Mouse (Mus musculus): Measurements from ENCODE around the gene Bcl10.
"Not testable (repeated sequence)": the region's sequence is repeated elsewhere in the genome, so short reads cannot be mapped to it uniquely, and the experiment has no call there.

Gene Bcl10

DNA sequence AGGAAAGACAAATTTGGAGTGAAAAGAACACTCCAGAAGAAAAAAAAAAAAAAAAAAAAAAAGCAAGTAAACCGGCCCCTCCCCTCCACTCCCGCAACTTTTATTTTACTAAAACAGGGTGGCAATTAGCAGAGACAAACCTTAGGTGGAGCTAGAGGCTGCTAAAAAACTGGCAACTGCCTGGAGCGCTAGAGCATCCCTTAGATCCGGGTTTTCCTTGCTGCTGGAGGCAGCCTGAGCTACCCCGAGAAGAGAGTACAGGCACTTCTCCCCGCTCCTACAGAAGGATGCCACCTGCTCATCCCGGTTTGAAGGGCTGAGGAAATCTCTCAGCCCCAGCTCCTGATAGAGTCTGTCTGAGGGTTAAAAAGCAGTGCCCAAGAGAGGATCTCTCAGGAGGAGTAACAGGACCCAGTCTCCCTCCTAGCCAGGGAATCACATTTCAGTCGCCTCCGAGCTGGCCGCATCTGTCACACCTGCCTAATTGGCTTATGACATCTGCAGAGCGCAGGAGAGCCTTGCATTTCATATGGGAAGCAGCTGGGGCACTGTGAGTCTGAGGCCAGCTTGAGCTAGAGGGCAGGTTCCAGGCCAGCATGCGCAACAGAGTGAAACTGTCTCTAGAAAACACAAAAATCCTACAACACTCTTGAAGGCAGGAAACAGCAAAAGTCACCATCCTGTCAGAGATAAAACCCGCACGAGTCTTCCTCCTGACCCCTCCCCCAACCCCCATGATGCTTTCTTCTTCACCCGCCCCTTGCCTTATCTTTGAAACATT, 27.6 kb downstream of the Bcl10 start:
- DNase-seq (ENCODE audit: low spot score in 2 of 2) = peak in 1 of 2 experiments; percentile 27

- no peak for DNase-seq (ENCODE audit: low spot score in 2 of 2)
Measured at GRCm38 (mm10) chr3:145950815-145951130, 28.2 kb downstream of the Bcl10 start.

DNA sequence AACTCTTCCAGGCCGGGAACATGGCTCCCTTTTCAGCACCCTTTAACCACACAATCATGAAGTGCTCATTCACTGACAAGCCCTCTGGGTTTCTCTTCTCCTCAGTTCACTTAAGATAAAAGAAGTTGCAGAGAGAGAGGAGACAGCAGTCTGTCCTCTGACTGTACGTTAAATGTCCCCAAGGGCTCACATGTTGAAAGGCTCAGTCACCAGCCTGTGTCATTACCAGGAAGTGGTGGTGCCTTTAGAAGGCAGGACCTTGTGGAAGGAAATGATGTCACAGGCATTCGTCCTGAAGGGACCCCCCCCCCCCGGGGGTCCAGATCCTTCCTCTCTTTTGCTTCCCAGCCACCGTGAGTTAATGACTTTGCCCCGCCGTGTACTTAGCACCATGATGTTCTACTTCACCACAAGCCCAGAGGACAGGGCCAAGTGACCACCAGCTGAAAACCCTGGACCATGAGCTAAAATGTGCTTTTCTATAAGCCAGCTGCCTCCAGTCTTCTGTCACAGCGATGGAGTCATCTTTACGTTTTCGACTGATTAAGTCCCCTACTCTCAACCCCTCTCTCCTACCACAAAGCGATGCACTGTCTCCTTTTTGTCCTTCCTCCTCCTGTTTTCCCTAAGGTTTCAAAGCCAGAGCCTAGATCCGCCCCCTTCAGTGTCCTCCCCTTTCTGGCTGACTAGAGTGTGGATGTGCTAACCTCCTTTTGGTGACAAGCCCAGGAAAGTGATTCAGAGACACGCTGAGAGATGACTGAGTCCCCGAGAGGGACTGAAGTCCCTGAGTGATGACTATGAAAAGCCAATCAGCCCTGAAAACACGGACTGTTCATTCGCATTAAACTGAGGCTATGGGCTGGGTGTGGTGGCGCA, 28.9 kb downstream of the Bcl10 start:
- no peak for DNase-seq (ENCODE audit: low spot score in 2 of 2)

GRCm38 (mm10) chr3:145952945-145953344, 30.3 kb downstream of the Bcl10 start:
- no peak for DNase-seq (ENCODE audit: low spot score in 2 of 2)

GRCm38 (mm10) chr3:145953411-145953810, 30.8 kb downstream of the Bcl10 start:
- no peak for DNase-seq (ENCODE audit: low spot score in 2 of 2)

DNA sequence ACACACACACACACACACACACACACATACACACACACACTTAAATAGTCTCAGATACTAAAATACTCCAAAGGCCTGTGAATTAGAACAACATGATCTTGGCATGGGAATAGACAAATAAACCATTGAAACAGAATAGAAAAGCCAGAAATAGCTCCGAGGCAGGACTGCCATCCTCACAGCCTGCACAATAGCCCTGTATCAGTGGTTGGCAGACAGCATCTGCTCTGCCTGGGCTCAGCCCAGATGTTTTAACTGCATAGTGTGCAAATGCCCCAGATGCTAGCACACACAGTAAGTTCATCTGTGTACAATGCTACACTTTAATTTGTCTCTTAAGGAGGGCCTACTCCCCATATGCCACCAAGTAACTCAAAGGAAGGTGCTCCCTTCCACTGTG, 37.2 kb downstream of the Bcl10 start:
- DNase-seq (ENCODE audit: low spot score in 2 of 2) = no peak

DNA sequence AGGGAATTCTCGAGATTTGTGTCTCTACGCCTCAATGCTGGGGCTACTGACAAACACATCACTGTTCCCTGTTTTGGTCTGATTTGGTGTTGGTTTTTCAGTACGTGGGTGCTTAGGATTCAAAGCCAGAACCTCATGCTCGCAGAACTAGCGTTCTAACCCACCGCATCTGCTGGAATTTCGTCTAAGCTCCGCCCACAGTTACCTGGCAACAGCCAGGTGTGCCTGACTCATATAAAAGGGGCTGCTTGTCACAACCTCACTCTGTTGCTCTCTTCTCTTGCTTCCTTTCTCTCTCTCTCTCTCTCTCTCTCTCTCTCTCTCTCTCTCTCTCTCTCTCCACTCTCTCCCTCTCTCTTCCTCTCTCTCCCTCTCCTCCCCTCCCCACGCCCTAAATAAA, 39.8 kb downstream of the Bcl10 start:
- DNase-seq (ENCODE audit: low spot score in 2 of 2) = no peak

DNA sequence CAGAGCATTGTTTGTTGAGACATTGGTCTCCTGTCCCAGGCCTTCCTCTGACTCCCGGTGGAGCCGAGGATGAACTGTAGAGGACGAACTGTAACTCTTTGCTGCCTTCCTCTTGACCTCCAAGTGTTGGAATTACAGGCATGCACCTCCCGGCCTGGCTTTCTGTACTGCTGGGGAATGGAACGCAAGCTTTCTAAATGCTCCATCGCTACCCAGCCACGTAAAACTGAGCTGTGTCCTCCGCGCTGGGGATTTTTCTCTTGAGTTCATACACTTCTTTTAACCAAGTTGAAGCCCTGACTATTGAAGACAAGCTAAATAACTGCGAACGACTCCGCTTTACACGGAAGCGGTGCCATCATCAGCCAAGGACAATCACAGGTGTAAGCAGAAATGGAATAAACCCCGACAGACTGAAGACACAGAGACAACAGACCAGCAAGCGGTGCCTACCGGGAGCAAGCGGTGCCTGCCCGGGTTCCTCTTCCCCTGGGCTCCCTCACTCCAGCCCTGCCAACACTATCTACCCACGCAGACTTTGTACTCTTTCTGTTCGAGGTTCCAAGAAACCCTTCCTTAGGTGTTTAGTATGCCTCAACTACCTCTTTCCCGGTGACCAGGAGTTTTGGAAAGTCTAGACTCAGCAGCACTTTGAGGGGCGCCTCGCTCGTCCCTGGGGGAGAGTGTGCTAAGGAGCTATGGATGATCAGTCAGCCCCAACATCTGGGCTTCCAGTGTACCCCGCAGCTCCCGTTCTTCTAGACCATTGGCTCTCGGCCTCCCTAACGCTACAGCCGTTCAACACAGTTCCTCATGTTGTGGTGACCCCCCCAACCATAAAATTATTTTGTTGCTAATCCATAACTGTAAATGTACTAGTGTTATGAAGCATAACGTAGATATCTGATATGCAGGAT, 40.8 kb downstream of the Bcl10 start:
- no peak for DNase-seq (ENCODE audit: low spot score in 2 of 2)

DNA sequence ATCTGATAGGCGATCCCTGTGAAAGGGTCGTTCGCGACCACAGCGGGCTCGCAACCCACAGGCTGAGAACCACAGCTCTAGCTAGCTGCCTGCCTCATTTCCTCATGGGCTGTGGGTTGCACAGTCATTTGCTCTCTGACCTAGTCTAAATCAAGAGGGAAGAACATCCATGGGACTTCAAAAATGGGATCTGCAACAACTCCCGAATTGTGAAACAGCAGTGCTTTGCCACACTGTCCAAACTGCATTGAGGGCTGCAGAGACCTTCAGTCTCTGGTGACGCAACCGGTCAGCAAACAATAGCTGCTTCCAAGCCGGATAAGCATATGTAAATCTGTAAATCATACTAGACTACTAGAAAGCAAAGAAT, 41.4 kb downstream of the Bcl10 start:
- no peak for DNase-seq (ENCODE audit: low spot score in 2 of 2)

- DNase-seq (ENCODE audit: low spot score in 2 of 2) = no peak
Measured at GRCm38 (mm10) chr3:145964473-145964872, 41.9 kb downstream of the Bcl10 start.

GRCm38 (mm10) chr3:145965583-145965982, 43.0 kb downstream of the Bcl10 start:
- DNase-seq (ENCODE audit: low spot score in 2 of 2) = not testable (repeated sequence)

GRCm38 (mm10) chr3:145966806-145967205, 44.2 kb downstream of the Bcl10 start:
- DNase-seq (ENCODE audit: low spot score in 2 of 2) = no peak

- DNase-seq (ENCODE audit: low spot score in 2 of 2) = no peak
Measured at GRCm38 (mm10) chr3:145969031-145969501, 46.5 kb downstream of the Bcl10 start.

GRCm38 (mm10) chr3:145971501-145971900, 48.9 kb downstream of the Bcl10 start:
- DNase-seq (ENCODE audit: low spot score in 2 of 2) = no peak

GRCm38 (mm10) chr3:145974986-145975385, 52.4 kb downstream of the Bcl10 start:
- no peak for DNase-seq (ENCODE audit: low spot score in 2 of 2)
